Mouse (Mus musculus) megakaryocyte, embryonic 14.5 days (primary cell): ENCODE measurements at regions not wholly inside any gene's neighbourhood (a gene's known extent, or its start where the extent isn't known, plus 50 kb on each side); places are given as distances from the start of the nearest gene placed in this dataset.

Experiments used
- FLI1 ChIP-seq: IDR thresholded peaks from 2 replicates; pipeline ENCODE4 v1.6.1; 2012; ENCODE audit warnings: low read length, inconsistent platforms, mixed read lengths
- GATA1 ChIP-seq: IDR thresholded peaks from 3 replicates; pipeline ENCODE4 v1.6.1; 2012; ENCODE audit warnings: mixed read lengths, low read length, inconsistent platforms, borderline replicate concordance

- TF ChIP-seq GATA1, result no peak
- no peak for TF ChIP-seq FLI1
Measured at GRCm38 (mm10) chr4:7199052-7199451, 1039.8 kb downstream of the Car8 start.
